Mouse (Mus musculus): Measurements from ENCODE around the gene Brcc3. TPM values are rescaled to one million over a fixed set of nuclear protein-coding genes. Genes with fewer than 3 reads are reported as not detected.
A peak's percentile ranks its signal among the peaks of the same experiment; 100 is the strongest.

The Brcc3 gene
- total RNA-seq (2021) = 10 to 100 TPM; 34.4 to 40.8 TPM
- long read RNA-seq, experiment 1, partial matches to known transcripts = 1 of 3 reads
- long read RNA-seq, experiment 1, other reads (novel, unspliced or antisense) = 1 of 3 reads
- long read RNA-seq, experiment 2, partial matches to known transcripts = 0 of 2 reads
- long read RNA-seq, experiment 2, other reads (novel, unspliced or antisense) = 2 of 2 reads

DNA sequence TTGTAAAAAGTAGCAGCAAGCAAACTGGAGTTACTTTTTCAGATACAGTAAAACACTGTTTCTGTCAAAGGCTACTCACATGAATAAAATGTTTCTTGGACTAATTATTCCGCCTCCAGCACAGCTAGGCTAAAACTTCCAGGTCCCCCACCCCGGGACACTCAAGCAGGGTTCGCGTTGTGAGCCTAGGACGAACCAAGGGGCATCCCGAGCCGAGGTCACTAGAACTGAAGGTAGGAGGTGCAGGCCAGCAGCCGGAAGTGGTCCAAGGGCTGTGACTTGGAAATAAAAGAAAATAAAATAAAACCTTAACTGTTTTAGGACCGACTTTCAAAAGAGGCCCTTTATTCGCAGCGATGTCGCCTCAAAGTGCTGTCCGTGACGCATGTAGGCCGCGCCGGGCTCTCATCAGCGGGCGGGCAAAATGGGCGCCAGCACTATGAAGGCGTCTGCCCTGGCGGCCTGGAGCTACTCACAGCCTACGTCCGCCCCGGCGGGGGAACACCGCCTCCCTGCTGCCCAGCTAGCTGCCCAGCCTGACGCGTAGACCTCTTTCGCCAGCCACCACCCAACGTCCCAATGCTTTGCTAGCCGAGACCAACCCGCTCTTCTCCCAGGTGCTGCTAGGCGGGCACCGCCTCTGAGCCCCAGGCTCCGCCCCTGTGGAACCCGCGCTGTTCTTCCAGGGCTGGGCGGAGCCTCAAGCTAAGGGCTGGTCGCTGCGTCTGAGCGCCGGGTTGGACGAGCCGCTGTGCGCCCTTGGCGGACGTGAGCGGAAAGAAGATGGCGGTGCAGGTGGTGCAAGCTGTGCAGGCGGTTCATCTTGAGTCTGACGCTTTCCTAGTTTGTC is at the start of gene Brcc3, which contains the start of the genes Cmc4 and Mtcp1:
Gene Brcc3 (plus strand): TSS at position 693 of the 850 bp plus-strand sequence.
Gene Cmc4 (minus strand): TSS at position 649 of the 850 bp plus-strand sequence.
Gene Mtcp1 (minus strand): TSS at position 653 of the 850 bp plus-strand sequence.
- DNase-seq (ENCODE audit: low spot score in 2 of 2) = peak; percentile 85 to 86

DNA sequence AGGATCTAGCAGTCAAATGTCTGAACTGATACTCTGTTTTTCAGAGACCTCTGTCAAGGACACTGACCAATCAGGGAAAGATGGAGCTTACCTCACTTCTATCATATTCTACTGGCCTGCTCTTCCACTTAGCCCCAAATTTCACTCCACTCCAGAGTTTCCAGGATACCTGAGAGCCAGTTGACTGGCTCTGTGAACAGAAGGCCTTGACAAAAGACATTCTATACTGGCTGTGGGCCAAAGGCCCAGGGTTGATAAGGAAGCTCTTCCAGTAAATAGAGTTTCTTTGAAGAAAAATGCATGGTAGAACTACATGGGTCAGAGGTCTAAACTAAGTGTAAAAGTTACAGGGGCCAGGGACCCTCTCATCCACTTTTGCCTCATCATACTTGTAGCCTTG is 46.2 kb upstream of the Brcc3 start:
- no peak for DNase-seq (ENCODE audit: low spot score in 2 of 2)

DNA sequence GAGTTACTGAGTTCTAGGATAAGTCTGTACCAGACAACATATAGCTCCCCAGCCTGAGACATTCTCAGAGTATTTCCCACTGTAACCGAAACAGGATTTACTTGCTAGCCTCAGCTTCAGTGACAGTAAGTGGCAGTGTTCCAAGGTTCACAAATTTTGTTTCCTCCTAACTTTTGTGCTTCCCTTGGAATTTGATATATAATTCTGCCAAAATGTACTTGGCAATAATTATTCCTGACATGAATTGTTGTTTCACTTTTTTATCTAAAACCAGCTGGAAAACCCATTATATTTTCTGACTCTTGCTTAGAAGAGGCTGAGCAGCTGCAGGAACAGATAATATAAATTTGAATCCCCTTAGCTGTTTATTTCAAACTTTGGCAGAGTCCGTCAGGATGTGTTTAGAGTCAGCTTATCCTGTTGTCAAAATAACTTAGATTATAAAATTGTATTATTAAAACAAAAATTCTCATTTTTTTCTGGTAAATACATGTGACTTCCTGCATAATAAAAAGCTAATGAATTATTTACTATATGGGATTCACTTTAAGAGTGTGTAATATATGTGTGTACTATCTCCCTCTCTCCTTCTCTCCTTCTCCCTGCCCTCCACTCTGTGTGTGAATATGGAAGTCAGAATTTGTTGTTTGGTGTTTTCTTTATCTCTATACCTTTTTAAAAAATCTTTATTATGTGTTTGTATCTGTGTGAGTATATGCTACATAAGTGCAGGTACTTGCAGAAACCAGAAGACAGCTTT is 43.6 kb upstream of the Brcc3 start:
- DNase-seq (ENCODE audit: low spot score in 2 of 2) = no peak

DNA sequence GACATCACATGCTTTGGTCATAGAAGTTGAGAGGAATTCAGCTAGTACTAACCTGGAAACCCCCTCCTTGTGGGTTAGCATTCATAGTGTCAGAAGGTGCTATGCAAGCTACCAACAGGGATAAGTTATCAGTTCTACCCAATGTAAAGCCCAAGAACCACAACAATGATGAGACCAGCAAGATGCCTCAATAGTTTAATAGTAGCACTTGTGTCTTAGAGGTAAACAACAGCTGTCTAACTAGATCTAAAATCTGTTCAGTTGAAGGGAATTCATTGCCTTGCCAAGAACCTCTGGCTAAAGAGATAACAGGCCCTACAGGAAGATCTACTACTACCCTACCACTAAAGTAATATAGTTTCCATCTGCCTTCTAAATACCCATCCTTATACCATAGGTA is 39.6 kb upstream of the Brcc3 start:
- no peak for DNase-seq (ENCODE audit: low spot score in 2 of 2)

DNA sequence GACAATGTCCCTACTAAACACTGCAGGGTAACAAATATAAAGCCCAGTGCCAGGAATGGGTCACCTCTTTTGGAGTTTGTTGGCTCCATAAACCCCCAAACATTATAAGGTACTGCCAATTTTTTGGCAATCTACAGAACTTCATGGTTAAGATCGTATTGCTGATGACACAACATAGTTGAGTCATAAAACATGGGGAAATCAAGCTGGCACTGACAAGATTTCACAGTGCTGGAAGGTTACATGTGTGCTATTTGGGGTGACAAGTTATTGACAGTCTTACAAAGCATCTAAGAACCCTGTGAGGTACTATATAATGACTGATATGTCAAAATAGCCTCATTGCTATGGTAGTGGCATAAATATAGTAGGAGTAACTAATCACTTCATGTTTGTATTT is 35.3 kb upstream of the Brcc3 start:
- no peak for DNase-seq (ENCODE audit: low spot score in 2 of 2)

DNA sequence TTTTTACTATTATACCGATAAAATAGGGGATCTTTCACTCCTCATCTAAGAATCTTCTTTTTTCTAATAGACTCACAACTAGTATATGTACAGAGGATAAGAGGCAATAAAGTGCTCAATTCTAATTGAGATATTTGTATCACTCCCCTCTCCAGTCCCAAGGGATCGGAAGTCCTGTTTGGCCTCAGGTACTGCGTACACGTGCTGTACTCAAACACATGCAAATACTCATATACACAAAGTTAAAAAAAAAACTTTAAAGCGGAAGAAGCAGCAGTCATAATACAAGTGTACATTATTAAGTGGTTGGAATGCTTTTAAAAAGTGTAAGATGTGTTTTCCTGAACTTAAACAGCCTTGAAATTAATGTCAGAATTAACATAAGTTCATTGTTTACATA is 34.7 kb upstream of the Brcc3 start:
- DNase-seq (ENCODE audit: low spot score in 2 of 2) = no peak

DNA sequence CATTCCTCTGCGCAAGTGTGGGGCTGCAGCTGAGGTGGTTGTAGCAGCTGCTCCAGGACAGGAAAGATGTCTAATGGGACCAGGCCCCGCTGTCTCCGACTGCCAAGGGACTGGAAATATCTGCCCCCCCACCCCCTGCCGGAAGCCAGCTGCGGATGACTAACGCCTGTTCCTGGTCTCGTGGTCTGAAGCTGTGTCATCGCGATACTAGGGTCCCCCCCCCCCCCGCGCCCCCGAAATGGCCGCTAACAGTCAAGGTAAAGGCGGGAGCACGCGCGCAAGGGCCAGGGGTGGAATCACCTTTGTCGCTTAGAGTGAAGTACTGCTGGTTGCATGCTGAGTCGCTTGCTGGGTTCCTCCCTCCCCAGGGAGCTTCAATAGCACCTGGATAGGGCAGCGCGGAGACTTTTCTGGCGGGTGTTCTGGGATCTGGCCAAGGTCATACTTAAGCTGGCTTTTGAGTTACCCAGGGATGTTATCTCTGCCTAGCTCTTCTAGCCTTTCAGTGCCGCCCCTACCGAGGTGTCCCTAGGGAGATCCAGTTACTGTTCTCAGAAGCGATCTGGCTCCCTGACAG is 34.1 kb upstream of the Brcc3 start, which contains the start of the genes Fundc2 and F8:
Gene Fundc2 (plus strand): TSS at position 205 of the 577 bp plus-strand sequence.
Gene F8 (minus strand): TSS at position 421 of the 577 bp plus-strand sequence.
- peak; percentile 35 to 55 for DNase-seq (ENCODE audit: low spot score in 2 of 2)

DNA sequence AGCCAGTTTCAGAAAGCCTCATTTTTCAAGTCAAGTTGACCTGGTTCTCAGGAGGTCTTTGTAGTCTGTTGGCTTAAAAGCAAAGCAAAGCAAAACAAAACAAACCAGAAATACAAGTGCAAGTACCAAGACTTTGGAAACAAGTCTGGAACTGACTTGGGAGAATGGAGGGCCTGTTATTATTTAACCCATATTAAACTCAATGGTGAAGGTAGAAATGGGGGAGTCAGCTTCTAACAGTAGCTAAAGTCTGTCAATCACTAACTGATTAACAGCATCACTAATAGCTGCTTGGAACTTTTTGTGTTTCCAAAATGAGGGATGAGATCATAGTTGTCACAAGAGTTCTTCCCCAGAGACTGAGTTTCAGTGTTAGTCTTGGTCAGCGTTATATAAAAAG is 17.0 kb upstream of the Brcc3 start:
- no peak for DNase-seq (ENCODE audit: low spot score in 2 of 2)

DNA sequence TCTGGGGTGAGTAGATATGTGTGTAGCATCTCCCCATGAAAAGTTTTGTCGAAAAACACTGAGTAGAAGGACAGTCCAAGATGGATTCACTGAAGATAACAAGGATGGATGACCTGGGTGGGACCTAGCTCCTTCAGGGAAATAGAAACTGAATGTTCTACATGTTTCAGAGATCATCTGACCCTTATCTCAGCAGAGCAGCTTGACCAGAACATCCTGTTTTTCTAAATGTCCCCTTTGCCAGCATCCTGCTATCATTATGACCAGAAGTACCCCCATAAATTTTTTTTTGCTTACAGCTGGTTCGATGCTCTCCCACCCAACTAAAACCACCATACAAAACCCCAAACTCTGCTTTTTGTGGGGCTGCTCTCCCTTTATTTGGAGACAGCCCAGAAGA is 13.8 kb upstream of the Brcc3 start:
- no peak for DNase-seq (ENCODE audit: low spot score in 2 of 2)

DNA sequence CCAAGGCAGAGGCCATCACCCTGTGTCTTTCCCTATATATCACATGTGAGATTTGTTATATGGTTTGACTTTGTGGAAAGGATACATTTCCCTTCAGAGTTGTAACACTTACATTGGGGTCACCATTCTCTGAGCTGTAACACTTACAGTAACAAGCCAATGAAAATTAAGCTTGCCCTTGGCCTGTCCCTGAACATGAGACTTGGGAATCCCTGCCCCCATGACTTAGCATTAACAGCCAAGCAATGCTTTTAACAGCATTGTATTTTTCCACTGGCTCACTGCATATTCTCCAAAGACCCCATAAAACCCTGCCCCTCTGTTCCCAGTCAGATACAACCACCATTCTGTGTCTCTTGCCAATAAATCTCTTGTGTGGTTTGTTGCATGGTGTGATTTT is 13.1 kb upstream of the Brcc3 start:
- no peak for DNase-seq (ENCODE audit: low spot score in 2 of 2)

DNA sequence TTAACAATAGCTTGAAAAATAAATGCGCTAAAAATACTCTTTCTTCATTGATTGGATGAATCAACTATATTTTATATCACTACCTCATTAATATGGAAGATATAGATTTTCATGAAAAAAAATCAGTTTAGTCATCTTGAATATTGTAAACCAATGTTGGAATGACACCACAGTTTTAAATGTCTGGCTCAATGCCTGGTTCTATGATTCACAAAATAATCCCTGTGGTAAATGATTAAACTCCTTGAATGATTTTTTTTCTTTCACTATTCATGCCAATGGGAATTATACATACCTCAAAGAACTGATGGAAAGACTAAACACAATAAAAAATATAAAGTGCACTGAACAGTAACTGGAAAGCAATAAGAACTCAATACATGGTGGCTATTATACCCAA is 6.7 kb upstream of the Brcc3 start:
- DNase-seq (ENCODE audit: low spot score in 2 of 2) = no peak

DNA sequence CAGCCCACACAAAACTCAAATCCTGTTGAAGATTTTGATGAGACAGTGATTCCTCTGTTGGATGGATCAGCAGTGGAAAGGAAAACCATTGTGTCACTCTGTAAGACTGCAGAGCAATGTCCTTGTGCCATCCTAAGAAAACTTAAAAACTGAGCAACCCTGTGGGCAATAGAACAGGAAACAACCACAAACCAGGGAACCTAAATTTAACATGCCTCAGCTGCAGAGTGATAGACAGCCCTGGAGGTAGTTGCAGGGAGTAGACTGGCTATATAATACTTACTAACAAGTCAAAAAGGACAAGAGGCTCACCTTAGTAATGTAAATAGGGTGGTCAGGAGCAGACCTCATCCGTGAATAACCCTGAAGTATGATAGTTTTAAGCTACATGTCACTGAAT is 38.2 kb downstream of the Brcc3 start:
- no peak for DNase-seq (ENCODE audit: low spot score in 2 of 2)

DNA sequence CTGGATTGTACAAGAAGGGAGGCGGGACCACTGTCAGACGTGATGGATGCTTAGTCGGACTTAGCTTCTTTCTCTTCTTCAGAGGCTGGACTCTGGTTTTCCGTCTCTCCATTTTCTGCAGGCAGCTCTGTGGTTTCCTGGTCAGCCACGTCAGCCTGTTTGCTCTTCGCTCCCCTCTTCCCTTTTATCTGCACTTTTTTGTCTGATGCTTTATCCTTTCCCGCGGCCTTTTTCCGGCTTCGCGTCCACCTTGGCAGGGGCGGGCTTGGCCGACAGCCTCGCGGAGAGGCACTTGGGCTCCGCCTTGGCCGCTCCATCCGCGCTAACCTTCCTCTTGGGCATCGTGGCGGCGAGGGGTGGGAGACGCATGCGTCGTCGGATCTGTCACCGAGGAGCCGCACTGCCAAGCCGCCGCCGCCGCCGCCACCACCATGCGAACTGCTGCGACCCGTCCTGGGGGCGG is 58.8 kb downstream of the Brcc3 start:
- peak; percentile 39 to 48 for DNase-seq (ENCODE audit: low spot score in 2 of 2)

DNA sequence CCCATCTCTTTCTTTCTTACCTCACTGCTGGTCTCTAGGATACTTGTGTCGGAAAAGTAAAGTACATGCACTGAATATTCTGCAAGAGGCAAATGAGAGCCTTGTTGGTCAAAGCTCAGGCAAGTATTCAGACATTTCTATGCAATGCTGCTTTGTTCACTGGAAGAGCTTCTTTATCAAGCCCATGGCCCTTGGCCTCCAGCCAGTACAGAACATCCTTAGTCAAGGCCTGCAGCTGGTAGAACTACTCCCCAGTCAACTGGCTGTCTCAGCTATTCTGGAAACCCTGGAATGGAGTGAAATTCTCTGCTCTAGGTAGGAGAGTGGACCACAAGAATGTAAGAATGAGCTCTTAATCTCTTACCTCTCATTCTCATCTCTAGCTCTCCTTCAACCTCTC is 73.5 kb downstream of the Brcc3 start:
- no peak for DNase-seq (ENCODE audit: low spot score in 2 of 2)

Other genes with a start within 250 kb of the Brcc3 start
- 10 to 100 TPM; 45.4 to 56.3 TPM for gene Fundc2, start 34.2 kb upstream of the Brcc3 start, total RNA-seq (2021)
- gene F8, start 34.0 kb upstream of the Brcc3 start, total RNA-seq (2021) = 1 to 10 TPM; 1.8 to 3.6 TPM
- gene Cmc4, start within 50 bp of the Brcc3 start, total RNA-seq (2021) = 10 to 100 TPM in 1 of 2 experiments, 1 to 10 TPM in 1; 9.3 to 12.0 TPM
- 1 to 10 TPM; 6.1 to 6.7 TPM for gene Mtcp1, start within 50 bp of the Brcc3 start, total RNA-seq (2021)
- gene Vbp1, start 97.7 kb downstream of the Brcc3 start, total RNA-seq (2021) = 10 to 100 TPM; 78.5 to 84.4 TPM
- 10 to 100 TPM; 34.6 to 36.9 TPM for gene Rab39b, start 161.6 kb downstream of the Brcc3 start, total RNA-seq (2021)

All from layer of hippocampus, postnatal 14 days (tissue).